Mouse (Mus musculus) CH12.LX (cell line): ENCODE data around the gene Clec2l. TPM values are rescaled to one million over a fixed set of nuclear protein-coding genes. Genes with fewer than 3 reads are reported as not detected.
A peak's percentile ranks its signal among the peaks of the same experiment; 100 is the strongest.

Experiments used
- DNase-seq: peaks from one replicate; pipeline ENCODE4 v3.0.0-alpha.2; 2013; ENCODE audit errors: extremely low read depth
- H3K27ac ChIP-seq: 2 replicates; pipeline ENCODE4 v1.5.1; 2012; ENCODE audit warnings: low read depth, mild to moderate bottlenecking, control low read depth, moderate library complexity; ENCODE audit not compliant: insufficient read depth
- H3K27me3 ChIP-seq: replicated peaks from 2 replicates; pipeline ENCODE3; 2012; ENCODE audit warnings: inconsistent platforms
- H3K36me3 ChIP-seq, 2 experiments: replicated peaks in 1 of 2; 2 replicates each; pipeline versions ENCODE3 to v1.6.1; 2012; ENCODE audit warnings: inconsistent platforms in 1 of 2, low read length in 1 of 2, mild to moderate bottlenecking in 1 of 2, mixed read lengths in 1 of 2, moderate library complexity in 1 of 2; ENCODE audit not compliant: control insufficient read depth in 1 of 2, insufficient read depth in 1 of 2
- H3K4me1 ChIP-seq, 2 experiments: 2 replicates each; pipeline ENCODE4 v1.6.1; 2012; ENCODE audit warnings: inconsistent platforms in 1 of 2, moderate library complexity in 1 of 2; ENCODE audit not compliant: insufficient read depth in 2 of 2, control insufficient read depth in 1 of 2
- H3K4me2 ChIP-seq: 2 replicates; pipeline ENCODE4 v1.6.1; 2012; ENCODE audit warnings: low read depth, mild to moderate bottlenecking, control low read depth; ENCODE audit not compliant: poor library complexity, insufficient read depth, severe bottlenecking
- H3K4me3 ChIP-seq, 3 experiments: fragments of 150-350 bp in 1 of 3; sonication (generic) in 1 of 3; replicated peaks in 1 of 3; 2 replicates each; pipeline versions ENCODE3 to v1.5.1; 2011 to 2012; ENCODE audit warnings: low read depth in 2 of 3, low read length in 2 of 3, mild to moderate bottlenecking in 2 of 3, moderate library complexity in 2 of 3, control low read depth in 1 of 3, improper control_type of control experiment in 1 of 3, inconsistent platforms in 1 of 3, mixed read lengths in 1 of 3; ENCODE audit not compliant: poor library complexity in 1 of 3
- H3K79me2 ChIP-seq: replicated peaks from 2 replicates; pipeline ENCODE4 v1.6.1; 2012; ENCODE audit warnings: mild to moderate bottlenecking, moderate library complexity; ENCODE audit not compliant: control insufficient read depth, poor library complexity, insufficient read depth, severe bottlenecking; ENCODE audit errors: extremely low read depth
- H3K9ac ChIP-seq: 2 replicates; pipeline ENCODE4 v1.6.1; 2012; ENCODE audit warnings: low read depth, mild to moderate bottlenecking, control low read depth, moderate library complexity; ENCODE audit not compliant: insufficient read depth
- H3K9me3 ChIP-seq: replicated peaks from 2 replicates; pipeline ENCODE3; 2012; ENCODE audit warnings: low read length, inconsistent platforms, mixed read lengths
- CTCF ChIP-seq, 2 experiments: IDR thresholded peaks in 1 of 2; conservative IDR thresholded peaks in 1 of 2; 2 replicates each; pipeline ENCODE4 v1.5.1; 2011 to 2012; ENCODE audit warnings: low read depth in 2 of 2, low read length in 2 of 2, improper control_type of control experiment in 1 of 2, inconsistent platforms in 1 of 2, mild to moderate bottlenecking in 1 of 2, moderate library complexity in 1 of 2
- EP300 ChIP-seq: IDR thresholded peaks from 2 replicates; pipeline ENCODE4 v1.6.1; 2011; ENCODE audit warnings: low read length, improper control_type of control experiment
- GABPA ChIP-seq: IDR thresholded peaks from 2 replicates; pipeline ENCODE4 v1.6.1; 2012; ENCODE audit warnings: low read depth, low read length, improper control_type of control experiment, inconsistent platforms; ENCODE audit not compliant: insufficient replicate concordance
- HCFC1 ChIP-seq: IDR thresholded peaks from 2 replicates; pipeline ENCODE4 v1.6.1; 2012; ENCODE audit warnings: low read depth, mild to moderate bottlenecking, inconsistent platforms, low read length, improper control_type of control experiment
- JUN ChIP-seq: IDR thresholded peaks from 2 replicates; pipeline ENCODE4 v1.6.1; 2011; ENCODE audit warnings: low read depth, mild to moderate bottlenecking, low read length, improper control_type of control experiment, moderate library complexity; ENCODE audit not compliant: insufficient read depth
- JUND ChIP-seq: conservative IDR thresholded peaks from 2 replicates; pipeline ENCODE4 v1.6.1; 2011; ENCODE audit warnings: low read depth, low read length, improper control_type of control experiment
- KAT2A ChIP-seq: IDR thresholded peaks from 2 replicates; pipeline ENCODE4 v1.6.1; 2012; ENCODE audit warnings: low read length, improper control_type of control experiment, inconsistent platforms; ENCODE audit not compliant: insufficient replicate concordance
- MAX ChIP-seq: IDR thresholded peaks from 2 replicates; pipeline ENCODE4 v1.6.1; 2011; ENCODE audit warnings: low read length, improper control_type of control experiment
- MXI1 ChIP-seq: IDR thresholded peaks from 2 replicates; pipeline ENCODE4 v1.6.1; 2011; ENCODE audit warnings: mild to moderate bottlenecking, low read depth, low read length, improper control_type of control experiment
- POLR2A ChIP-seq: IDR thresholded peaks from 2 replicates; pipeline ENCODE4 v1.6.1; 2011; ENCODE audit warnings: low read depth, mild to moderate bottlenecking, improper control_type of control experiment, low read length
- SIN3A ChIP-seq: IDR thresholded peaks from 2 replicates; pipeline ENCODE4 v1.6.1; 2012; ENCODE audit warnings: low read length, improper control_type of control experiment, inconsistent platforms
- TCF12 ChIP-seq: IDR thresholded peaks from 2 replicates; pipeline ENCODE4 v1.6.1; 2014; ENCODE audit warnings: low read depth, mild to moderate bottlenecking, inconsistent platforms, low read length, improper control_type of control experiment
- ZMIZ1 ChIP-seq: IDR thresholded peaks from 2 replicates; pipeline ENCODE4 v1.6.1; 2012; ENCODE audit warnings: low read depth, mild to moderate bottlenecking, inconsistent platforms, low read length, improper control_type of control experiment
- ZNF384 ChIP-seq: IDR thresholded peaks from 2 replicates; pipeline ENCODE4 v1.6.1; 2012; ENCODE audit warnings: low read depth, low read length, improper control_type of control experiment, inconsistent platforms
- dilution Hi-C: fragments of 300-500 bp; cut with MboI; formaldehyde crosslinking; loops from 2 replicates; pipeline ENCODE4 v1.14.3; 2020; ENCODE audit warnings: low sequenced_read_pairs; ENCODE audit not compliant: extremely low pct_unique_long_range_greater_than_20kb, extremely low pct_ligation_motif_present
- in situ Hi-C: fragments of 300-500 bp; cut with MboI; formaldehyde crosslinking; loops from 3 replicates; pipeline ENCODE4 v1.14.3; 2019; ENCODE audit warnings: low sequenced_read_pairs, low pct_ligation_motif_present, low pct_unique_long_range_greater_than_20kb, mixed read lengths
- polyA plus RNA-seq: library from polyadenylated mRNA; unstranded; fragments of >175 nt; gene quantifications from 2 replicates; pipeline ENCODE4 v1.2.1, GENCODE M21; 2012; ENCODE audit warnings: low read depth; ENCODE audit not compliant: insufficient read length
- total RNA-seq, 2 experiments: library from RNA; depleted of rRNA; stranded (reverse); fragments of 300-350 nt in 1 of 2; fragments of >200 nt in 1 of 2; gene quantifications; 2 replicates each; pipeline ENCODE4 v1.2.3; 2012 to 2014

Gene Clec2l
- total and polyA plus RNA-seq, 3 experiments: 0.17 to 0.26 (median 0.21) TPM

DNA sequence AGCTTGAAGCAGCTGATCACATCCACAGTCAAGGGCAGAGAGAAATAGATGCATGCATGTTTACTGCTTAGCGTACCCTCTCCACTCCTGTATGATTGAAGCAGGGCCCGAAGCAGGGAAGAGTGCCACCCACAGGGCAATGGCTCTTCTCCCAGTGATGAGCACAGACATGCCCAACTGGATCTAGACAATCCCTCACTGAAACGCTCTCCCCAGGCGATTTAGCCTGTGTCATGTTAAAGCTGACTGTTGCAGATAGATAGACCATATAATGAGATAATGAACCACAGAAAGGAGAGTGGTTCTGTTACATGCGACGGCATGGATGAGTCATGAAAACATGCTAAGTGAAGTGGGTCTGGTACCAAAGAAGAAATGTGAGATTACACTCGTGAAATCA lies 8.4 kb downstream of the Clec2l start:
- TF ChIP-seq CTCF (conservative IDR thresholded peaks at IDR 0.05 in 1 of 2, IDR thresholded peaks at IDR 0.05 in 1 of 2; ENCODE audit: low read depth in 2 of 2, low read length in 2 of 2): 0 out of 4 replicates have a peak, but pooled peaks of 1 of the 2 experiments have one; percentile 1
- TF ChIP-seq JUN: no peak
- Histone ChIP-seq H3K9ac (no peak overlapping the region), H3K79me2 (no peaks in the 10 kb centered on the region), H3K36me3 (no peaks in the 10 kb centered on the region), H3K4me3 (no peak overlapping the region), H3K4me2 (no peak overlapping the region), H3K9me3 (no peaks in the 10 kb centered on the region), H3K27me3 (no peaks in the 10 kb centered on the region), H3K4me1 (peaks cover 4 to 7% of the 10 kb centered on the region in 2 experiments; a peak in 3 of 4 replicates), H3K27ac (no peak overlapping the region)
- in situ Hi-C loops: no loop called here
- DNase-seq: no peak
- dilution Hi-C loops: no loop called here

- Histone ChIP-seq H3K9me3 (no peaks in the 10 kb centered on the region), H3K27ac (no peak overlapping the region), H3K4me1 (peaks cover 4 to 7% of the 10 kb centered on the region in 2 experiments; a peak in 3 of 4 replicates), H3K27me3 (no peaks in the 10 kb centered on the region), H3K4me2 (no peak overlapping the region), H3K9ac (no peak overlapping the region), H3K79me2 (no peaks in the 10 kb centered on the region), H3K36me3 (no peaks in the 10 kb centered on the region), H3K4me3 (no peak overlapping the region)
- dilution Hi-C loops (no loop called here), in situ Hi-C loops (no loop called here)
- DNase-seq: no peak
- TF ChIP-seq MAX (no peak), POLR2A (no peak), JUND (no peak), GABPA (no peak), ZMIZ1 (no peak), MXI1 (no peak), SIN3A (no peak), KAT2A (no peak), ZNF384 (no peak), TCF12 (no peak), CTCF (conservative IDR thresholded peaks at IDR 0.05 in 1 of 2, IDR thresholded peaks at IDR 0.05 in 1 of 2; ENCODE audit: low read depth in 2 of 2, low read length in 2 of 2) (no peak), EP300 (no peak)
Observed at GRCm38 (mm10) chr6:38672011-38672410, 9.1 kb downstream of the Clec2l start.

DNA sequence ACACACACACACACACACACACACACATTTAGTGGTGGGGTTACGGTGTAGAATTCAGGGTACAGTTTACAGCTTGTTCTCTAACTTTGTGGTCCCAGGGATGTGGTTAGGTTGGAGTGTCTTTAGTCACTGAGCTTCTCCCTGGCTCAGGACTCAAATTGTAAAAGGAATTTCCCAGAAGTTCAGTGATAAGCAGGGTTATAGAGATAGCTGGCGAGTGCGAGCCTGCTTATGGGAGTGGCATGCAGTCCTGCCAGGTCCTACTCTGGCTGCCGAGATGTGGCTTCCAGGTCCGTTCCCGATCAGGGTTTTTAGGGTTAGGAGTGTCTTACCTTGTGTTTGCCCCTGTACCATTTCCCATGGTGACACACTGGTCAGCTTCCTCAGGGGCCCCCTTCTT lies 13.3 kb downstream of the Clec2l start:
- Histone ChIP-seq H3K79me2 (no peaks in the 10 kb centered on the region), H3K4me1 (peaks cover 0 to 9% of the 10 kb centered on the region in 2 experiments; a peak in 2 of 4 replicates), H3K9me3 (no peaks in the 10 kb centered on the region), H3K36me3 (no peaks in the 10 kb centered on the region), H3K27ac (no peak overlapping the region), H3K9ac (no peak overlapping the region), H3K4me3 (no peak overlapping the region), H3K27me3 (no peaks in the 10 kb centered on the region), H3K4me2 (no peak overlapping the region)
- dilution Hi-C loops: no loop called here
- DNase-seq: no peak
- in situ Hi-C loops: no loop called here
- no peak for TF ChIP-seq HCFC1
- TF ChIP-seq, all 38 proteins: peak for 0
